Mouse (Mus musculus) liver, adult 2 months (tissue): ENCODE measurements around the gene Ccr9.

Source experiments
- CTCF ChIP-seq: fragments of 200-500 bp; IDR thresholded peaks from 2 replicates; pipeline ENCODE4 v1.5.1; 2011; ENCODE audit warnings: low read depth, low read length, control low read depth
- POLR2A ChIP-seq: fragments of 200-500 bp; IDR thresholded peaks from 2 replicates; pipeline ENCODE4 v1.6.1; 2011; ENCODE audit warnings: low read length, control low read depth; ENCODE audit not compliant: insufficient read depth; ENCODE audit errors: extremely low read depth

DNA sequence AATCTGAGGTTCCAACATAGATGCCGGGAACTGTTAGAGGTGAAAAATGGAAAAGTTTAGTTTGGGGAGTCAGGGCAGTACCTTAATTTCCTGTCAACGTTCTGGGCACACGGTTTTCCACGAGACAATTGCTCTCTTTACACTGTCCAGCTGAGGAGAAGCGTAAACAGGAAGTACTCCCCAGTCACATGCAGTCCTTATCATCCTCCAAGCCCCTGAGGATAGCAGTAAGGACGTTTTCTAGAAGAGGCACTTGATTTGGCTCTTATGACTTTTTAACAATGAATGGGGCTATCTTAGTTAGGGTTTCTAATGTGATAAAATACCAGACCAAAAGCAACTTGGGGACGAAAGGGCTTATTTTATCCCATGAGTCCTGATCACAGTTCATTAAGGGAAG, 130.3 kb downstream of the Ccr9 start:
- TF ChIP-seq POLR2A (no peak), CTCF (no peak)
